Mouse (Mus musculus) right cerebral cortex, postnatal 4 days (tissue): Measurements from ENCODE around the gene Soga1.

ENCODE experiments used
- DNase-seq: peaks from one replicate; pipeline ENCODE4 v3.0.0-alpha.2; 2022

The Soga1 gene

GRCm38 (mm10) chr2:156980059-156980458, 99.0 kb downstream of the Soga1 start:
- no peak for DNase-seq

GRCm38 (mm10) chr2:156976711-156977110, 102.3 kb downstream of the Soga1 start:
- DNase-seq: no peak

GRCm38 (mm10) chr2:156974967-156975366, 104.1 kb downstream of the Soga1 start:
- DNase-seq: no peak

GRCm38 (mm10) chr2:156973316-156974100, 105.5 kb downstream of the Soga1 start:
- no peak for DNase-seq

- no peak for DNase-seq
These were observed 108.8 kb downstream of the Soga1 start for GRCm38 (mm10) chr2:156970253-156970652.

GRCm38 (mm10) chr2:156968501-156968900, 110.6 kb downstream of the Soga1 start:
- no peak for DNase-seq

- no peak for DNase-seq
These were observed 111.7 kb downstream of the Soga1 start for GRCm38 (mm10) chr2:156967388-156967787.
